Mouse (Mus musculus): ENCODE data around the gene Ube2n. TPM values are rescaled to one million over a fixed set of nuclear protein-coding genes. Genes with fewer than 3 reads are reported as not detected.
A peak's percentile ranks its signal among the peaks of the same experiment; 100 is the strongest.
"Not testable (repeated sequence)": the region's sequence is repeated elsewhere in the genome, so short reads cannot be mapped to it uniquely, and the experiment has no call there.

The Ube2n gene
- polyA plus RNA-seq, 2 experiments from 2014 or later = 307 to 309 TPM

DNA sequence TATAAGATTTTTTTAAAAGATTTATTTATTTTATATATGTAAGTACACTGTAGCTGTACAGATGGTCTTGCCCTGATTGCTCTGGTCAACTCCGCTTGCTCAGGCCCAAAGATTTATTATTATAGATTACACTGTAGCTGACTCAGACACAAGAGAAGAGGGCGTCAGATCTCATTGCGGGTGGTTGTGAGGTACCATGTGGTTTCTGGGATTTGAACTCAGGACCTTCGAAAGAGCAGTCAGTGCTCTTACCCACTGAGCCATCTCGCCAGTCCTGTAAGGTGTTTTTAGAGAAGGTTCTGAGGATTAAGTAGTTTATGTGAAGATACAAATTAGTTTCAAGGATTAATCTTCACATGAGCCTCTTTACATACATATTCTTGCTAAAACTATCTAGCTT lies 10.9 kb downstream of the Ube2n start:
- no peak for ATAC-seq

DNA sequence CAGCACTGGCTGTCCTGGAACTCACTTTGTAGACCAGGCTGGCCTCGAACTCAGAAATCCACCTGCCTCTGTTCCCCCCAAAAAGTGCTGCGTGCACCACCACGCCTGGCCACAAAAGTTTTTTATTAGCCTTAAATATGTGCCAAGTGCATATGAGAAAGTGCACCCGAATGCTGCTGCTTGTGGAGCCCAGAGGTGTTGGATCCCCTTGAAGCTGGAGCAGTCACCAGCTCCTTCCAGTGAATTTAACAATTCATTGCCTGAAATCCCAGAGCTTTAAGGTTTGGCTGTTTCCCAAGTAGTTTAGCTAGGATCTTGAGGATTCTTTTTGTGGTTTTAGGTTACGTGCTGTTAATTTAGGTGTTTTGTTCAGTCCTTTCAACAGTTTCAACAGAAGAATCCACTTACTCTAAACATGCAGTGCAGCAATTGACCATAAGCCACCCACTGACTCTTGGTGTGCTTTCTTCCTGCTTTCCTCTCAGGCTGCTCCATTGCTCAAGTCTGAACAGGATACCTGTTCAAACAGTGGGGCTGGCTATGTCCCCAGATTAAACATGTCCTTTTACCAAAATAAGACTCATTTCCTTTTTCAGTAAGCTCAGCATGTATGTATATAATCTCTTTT lies 11.7 kb downstream of the Ube2n start:
- ATAC-seq = no peak

DNA sequence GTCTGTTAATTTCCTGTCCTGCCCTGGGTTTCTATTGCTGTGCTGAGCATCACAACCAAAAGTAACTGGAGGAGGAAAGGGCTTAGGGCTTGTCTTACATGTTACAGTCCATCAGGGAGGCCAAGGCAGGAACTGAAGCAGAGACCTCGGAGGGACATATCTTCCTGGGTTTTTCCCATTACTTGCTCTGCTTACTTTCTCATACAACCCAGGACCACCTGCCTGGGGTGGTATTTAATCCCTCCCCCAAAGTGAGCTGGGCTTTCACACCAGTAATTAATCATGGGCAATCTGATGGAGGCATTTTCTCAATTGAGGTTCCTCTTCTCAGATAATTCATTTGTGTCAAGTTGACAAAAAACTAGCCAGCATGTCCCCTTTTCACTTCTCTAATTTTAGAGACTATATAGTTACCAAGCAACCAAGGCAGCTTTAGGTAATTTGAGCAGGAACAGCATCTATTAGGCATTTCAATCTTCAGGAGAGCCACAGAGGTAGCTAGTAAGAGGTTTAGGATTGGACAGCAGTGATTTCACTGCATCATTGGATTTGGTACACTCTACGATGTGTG lies 15.7 kb downstream of the Ube2n start:
- ATAC-seq = no peak

DNA sequence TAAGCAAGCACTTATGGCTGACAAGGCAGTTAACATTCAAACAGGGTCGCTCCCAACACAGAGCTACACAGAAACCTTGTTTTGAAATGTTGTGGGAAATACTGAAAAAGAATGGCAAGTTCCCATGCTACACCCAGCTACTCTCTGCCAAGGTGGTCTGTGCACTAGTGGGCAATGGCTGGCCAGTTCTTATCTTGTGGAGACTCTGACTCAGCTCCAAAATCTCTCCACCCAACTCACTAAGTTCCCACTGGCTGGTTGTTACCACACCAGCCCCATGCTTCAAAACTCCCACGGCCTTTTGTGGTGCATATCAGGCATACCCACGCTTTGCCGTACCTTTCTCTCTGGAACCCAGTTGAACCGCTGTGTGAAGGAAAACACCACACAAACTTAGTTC lies 18.0 kb downstream of the Ube2n start:
- ATAC-seq = no peak

GRCm38 (mm10) chr10:95533382-95533781 lies 18.4 kb downstream of the Ube2n start:
- ATAC-seq = no peak

DNA sequence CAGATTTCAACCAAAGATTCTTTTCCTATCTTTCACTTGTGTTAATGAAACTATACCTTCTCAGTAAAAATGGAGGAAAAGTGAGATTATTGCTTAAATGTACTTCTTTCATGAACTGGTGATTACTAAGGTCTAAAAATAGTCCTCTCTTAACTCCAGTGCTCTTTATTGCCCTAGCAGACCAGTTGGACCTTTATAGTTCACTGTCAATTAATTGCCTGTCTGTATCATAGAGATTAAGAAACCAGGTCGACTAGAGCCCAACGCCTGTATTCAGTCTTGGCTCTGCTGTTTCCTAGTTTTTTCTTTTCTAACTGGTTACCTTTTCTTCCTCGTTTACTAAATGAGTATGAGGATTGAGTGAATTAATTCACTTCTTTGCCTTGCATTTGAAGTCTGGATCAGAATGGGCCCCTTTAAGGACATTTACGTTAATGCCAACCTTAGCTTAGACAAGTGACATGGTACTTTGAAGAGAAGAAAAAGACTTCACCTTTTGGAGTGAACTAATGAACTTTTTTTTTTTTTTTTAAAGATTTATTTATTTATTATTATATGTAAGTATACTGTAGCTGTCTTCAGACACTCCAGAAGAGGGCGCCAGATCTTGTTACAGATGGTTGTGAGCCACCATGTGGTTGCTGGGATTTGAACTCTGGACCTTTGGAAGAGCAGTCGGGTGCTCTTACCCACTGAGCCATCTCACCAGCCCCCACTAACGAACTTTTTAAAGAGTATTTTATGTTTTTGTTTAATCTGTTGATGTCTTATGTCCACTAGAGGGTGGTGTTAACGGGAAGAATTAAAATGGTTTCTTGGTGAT lies 20.7 kb downstream of the Ube2n start:
- ATAC-seq = no peak

DNA sequence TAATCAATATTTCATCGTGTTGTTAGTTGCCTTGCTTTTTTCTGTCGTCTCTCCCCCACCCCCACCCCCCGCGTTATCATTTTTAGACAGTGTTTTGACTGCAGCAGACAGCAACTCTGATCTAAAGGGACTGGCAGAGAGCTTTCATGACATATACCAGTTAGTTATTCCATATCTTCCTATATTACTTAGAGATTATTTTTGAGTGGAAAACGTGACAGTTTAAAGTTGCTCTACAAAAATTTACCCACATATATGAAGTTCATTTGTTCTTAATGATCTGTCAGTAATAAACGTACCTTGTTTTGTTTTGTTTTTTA lies 21.2 kb downstream of the Ube2n start:
- no peak for ATAC-seq

DNA sequence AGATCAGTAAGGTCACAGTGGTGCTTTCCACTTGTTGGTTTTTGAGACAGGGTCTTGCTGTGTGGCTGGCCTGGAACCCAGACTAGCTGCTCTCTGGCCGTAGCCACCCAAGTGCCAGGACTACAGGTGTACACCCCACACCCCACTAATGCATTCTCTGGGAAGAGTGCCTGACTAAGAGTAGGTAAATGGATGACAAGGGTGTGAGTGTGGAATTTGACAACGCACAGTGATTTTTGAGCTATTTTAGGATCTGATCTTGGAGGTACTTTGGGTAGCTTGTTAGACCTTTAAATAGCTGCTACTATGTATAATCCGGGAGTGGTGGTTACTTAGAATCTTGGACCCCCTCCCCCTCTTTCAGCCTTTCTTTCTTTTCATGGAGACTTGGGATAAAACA lies 24.3 kb downstream of the Ube2n start:
- no peak for ATAC-seq

GRCm38 (mm10) chr10:95539841-95540240 lies 24.9 kb downstream of the Ube2n start:
- no peak for ATAC-seq

DNA sequence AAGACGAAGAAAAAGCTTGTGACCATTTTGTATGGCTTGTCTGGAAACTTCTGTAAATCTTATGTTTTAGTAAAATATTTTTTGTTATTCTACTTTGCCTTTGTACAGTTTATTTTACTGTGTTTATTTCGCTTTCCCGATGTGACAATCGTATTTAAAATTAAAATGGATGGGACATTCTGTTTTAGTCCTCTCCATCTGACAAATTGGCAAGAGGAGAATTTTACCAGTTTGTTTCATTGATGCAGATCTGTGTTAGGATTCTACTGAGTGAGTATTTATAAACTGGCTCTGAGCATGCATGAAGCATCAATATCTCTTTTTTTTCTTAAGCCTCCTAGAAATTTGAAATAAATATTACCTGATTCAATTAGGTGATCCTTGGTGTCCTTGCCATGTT lies 28.0 kb downstream of the Ube2n start:
- no peak for ATAC-seq

DNA sequence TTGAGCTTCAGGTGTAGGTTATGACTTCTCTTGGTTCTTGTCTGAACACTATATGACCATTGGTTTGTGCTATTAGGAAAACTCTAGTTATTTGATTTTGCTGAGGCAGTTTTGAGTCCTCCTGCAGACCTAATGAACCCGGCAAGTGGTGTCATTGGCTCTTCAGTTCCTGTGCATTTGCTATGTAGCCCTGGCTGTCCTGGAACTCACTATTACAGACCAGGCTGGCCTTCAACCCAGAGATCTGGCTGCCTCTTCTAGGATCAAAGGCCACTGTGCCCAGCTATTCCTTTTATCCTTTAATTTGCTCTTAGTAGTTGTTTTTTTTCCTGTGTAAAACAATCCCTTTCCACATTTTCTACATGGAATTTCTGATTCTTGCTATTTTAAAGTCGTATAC lies 28.4 kb downstream of the Ube2n start:
- no peak for ATAC-seq

DNA sequence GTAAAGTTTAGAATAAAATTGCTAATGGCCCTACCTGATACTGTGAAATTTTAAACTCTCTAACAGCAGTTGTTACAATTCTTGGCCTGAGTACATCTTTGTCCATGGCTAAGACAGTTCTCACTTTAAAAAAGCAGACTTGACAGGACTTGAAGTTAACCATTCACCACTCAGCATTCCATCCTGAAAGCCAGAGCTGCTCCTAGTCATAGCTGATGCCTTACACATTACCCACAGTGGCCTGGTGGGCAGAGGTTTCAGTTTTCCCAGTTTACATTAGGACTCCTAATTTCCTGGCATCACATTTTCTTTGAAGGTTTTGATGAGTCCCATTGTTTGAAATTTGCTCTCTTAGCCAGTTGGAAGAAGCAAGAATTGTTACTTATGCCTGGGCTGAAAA lies 29.1 kb downstream of the Ube2n start:
- no peak for ATAC-seq

DNA sequence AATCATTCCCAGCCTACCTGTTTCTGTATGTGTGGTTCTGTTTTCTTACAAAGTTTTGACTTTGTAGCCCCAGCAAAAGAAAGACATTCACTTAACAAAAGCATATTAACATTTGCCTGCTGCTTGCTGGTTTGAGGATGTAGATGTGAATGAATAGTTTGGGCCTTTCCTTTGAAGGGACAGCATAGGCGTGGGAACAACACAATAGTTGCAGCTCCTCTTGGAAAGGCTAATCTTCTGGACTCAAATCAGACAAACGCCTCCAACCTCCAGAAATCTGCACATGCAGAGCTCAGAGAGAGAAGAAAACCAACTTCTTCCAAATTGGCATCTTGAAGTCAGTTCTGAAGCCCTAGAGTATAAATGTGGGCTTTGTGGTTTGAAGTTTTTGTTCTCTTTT lies 29.7 kb downstream of the Ube2n start:
- ATAC-seq = no peak

- ATAC-seq = no peak
Observed at GRCm38 (mm10) chr10:95545051-95545450, 30.1 kb downstream of the Ube2n start.

- ATAC-seq = no peak
Observed at GRCm38 (mm10) chr10:95546178-95546577, 31.2 kb downstream of the Ube2n start.

- ATAC-seq = no peak
Observed at GRCm38 (mm10) chr10:95548154-95548826, 33.3 kb downstream of the Ube2n start.

DNA sequence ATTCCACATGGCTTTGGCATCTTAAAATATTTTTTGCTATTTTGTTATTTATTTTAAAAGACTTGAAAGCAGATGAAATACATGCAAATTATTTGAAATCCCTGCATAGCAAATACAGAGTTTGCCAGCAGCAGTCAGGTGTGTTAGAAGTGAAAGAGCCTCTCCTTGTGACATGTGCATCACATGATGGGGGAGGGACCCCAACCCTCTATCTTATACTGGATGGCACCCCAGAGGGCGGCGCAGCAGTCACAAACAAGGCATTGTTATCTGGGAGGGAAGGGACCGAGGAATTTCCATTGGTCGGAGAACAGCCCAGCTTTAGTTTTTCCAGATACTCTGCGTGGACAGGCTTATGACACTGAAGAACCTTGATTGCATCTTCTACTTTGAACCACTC lies 34.1 kb downstream of the Ube2n start:
- not testable (repeated sequence) for ATAC-seq

DNA sequence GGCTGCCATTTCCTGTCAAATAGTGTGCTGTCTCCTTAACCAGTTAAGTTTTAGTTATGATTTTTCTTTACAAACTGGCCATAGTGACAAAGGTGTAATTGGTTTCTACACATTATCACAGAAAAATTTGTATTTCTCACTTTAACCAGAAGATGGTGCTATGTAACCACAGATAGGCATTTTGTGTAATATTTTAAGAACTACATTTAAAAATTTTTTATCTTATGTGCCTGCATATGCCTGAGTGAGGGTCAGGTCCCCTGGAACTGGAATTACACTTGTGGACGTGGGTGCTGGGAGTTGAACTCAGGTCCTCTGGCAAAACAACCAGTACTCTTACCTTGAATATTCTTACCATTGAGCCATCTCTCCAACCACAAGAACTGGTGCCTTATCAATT lies 35.6 kb downstream of the Ube2n start:
- peak; percentile 65 for ATAC-seq

GRCm38 (mm10) chr10:95551752-95552151 lies 36.8 kb downstream of the Ube2n start:
- ATAC-seq = no peak

- no peak for ATAC-seq
Observed at GRCm38 (mm10) chr10:95552326-95552725, 37.4 kb downstream of the Ube2n start.

- no peak for ATAC-seq
Observed at GRCm38 (mm10) chr10:95555866-95556265, 40.9 kb downstream of the Ube2n start.

DNA sequence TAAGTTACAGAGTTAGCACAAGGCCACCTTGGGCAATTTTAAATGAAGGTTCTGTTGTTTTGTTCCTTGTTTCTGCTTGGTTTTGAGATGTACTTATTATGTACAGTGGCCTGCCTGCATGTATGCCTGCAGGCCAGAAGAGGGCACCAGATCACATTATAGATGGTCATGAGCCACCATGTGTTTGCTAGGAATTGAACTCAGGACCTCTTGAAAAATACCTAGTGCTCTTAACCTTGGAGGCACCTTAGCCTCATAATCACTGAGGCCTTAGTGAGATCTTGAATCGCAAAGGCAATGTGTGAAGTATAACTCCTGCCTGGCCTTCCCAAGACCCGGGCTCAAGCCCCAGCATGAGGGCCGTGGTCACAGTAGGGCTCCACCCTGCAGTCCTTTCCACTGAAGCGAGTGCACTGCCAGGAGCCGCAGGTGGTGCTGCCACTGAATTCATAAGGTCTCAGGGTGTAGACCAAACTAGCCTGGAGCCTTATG lies 42.4 kb downstream of the Ube2n start:
- ATAC-seq = peak; percentile 71

DNA sequence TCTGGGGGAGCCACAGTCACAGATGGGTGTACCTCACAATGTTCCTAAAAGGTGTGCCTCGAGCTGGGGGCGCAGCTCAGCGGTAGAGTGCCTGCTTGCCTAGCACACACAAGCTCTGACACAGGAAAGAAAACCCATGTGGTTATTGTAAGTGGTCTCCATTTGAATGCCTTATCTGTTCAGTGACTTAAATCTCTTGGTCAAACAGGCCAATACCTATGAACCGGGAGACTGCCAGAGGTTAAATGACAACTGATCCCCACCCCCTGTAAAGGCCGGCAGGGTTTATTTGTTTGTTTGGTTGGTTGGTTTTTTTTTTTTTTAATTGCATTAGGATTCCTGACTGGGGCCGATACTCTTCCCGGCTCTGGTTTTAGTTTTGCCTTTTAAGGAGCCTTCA lies 44.5 kb downstream of the Ube2n start:
- ATAC-seq = no peak

Data from CD4-positive, CD25-positive, alpha-beta regulatory T cell, adult 4 months (primary cell).